Mouse (Mus musculus) CD4-positive, CD25-positive, alpha-beta regulatory T cell, adult 2 months (primary cell): ENCODE results near the gene Tspan14.

Experiments
- DNase-seq: peaks from one replicate; pipeline ENCODE4 v3.0.0-alpha.2; 2012; ENCODE audit warnings: low read depth, low spot score

The Tspan14 gene

DNA sequence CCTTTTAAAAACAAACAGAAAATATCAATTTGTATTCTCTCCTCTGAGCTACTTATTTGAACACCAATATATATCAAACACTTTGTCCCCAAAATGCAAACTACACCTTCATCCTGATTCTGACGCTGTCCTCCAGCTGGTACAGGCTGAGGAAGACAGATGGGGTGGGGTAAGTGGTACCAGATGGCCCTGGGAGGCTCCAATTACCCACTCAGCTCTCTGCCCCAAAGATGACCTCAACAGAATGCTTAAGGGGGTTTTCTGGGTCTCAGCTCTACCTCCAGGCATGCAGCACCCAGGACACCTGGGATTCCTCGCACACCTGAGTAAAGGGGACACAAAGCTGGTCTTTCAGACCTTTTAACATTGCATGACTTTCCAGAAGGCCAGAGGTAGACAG lies 13.9 kb downstream of the Tspan14 start:
- no peak for DNase-seq

DNA sequence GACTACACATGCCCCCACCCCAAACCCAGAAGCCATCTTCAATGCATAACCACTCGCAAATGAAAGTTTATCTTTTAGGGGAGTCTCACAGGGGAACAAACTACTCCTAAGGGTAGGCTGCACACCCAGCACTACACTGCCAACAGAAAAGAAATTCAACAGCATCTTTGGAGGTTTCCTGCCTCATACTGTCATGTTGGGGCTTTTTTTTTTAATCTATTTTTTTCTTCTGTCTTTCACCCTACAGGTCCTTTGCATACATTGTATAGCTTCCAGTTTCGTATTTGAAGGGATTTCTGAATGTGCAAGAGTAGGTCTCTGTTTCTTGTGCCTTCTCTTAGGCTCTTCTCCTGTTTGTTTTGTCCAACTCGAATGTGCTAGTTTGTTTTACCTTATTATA lies 14.3 kb downstream of the Tspan14 start:
- DNase-seq, result no peak

DNA sequence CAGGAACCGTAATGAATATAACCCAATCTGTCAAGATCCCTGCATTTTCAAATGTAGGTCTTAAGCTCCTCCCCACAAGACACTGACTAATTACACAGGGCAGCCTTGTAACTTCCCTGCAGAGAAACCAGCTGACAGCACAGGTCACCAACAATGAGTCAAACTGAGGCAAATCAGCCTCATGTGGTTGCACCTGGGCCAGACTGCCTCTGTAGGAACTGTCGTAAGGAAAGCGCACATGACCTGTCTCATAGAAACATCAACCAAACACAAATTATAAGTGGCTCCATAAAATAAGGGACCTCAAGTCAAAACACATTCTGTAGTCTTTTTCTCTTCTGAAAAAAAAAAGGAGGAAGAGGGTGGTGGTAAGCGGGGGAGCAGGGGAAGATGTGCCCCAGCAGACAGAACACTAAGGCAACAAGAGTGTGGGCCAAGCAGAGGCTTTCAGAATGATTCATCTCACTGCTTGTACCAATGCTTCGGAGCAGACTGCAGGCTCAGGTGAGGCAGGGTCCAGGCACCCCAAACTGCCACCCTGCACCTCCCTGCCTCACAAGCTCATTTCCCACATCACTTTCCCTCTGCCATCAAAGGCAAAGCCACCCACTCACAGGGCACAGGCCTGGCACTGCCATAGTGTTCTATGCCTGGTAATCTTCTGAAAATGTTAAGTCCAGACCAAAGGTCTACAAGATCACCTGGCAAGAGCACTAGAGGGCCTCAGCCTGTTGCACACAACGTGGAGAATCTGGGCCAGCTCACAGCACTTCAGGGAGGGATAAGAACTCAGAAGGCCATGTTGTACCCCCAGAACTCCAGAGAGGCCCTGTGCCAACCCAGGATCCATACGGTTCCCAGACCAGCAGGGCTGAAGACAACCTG lies 16.6 kb downstream of the Tspan14 start:
- DNase-seq, result peak; percentile 70

DNA sequence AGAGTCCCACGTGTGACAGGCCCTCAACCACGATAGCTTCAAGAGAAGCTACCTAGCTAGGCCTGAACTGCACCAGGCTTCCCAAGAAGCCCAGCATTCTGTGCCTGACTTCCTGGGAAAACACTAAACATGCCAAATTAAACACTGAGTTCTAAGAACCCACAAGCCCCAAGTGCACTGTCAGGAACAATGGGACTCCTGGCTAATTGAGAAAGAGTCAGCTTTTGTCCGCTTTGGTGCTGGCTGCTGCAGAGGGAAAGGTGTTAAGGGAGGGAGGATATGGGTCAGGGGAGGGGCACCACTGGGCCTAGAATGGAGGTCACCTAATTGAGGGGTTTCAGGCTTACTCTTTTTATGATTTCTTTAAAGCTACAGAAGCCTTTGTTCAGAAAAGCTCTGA lies 17.6 kb downstream of the Tspan14 start:
- DNase-seq, result no peak

DNA sequence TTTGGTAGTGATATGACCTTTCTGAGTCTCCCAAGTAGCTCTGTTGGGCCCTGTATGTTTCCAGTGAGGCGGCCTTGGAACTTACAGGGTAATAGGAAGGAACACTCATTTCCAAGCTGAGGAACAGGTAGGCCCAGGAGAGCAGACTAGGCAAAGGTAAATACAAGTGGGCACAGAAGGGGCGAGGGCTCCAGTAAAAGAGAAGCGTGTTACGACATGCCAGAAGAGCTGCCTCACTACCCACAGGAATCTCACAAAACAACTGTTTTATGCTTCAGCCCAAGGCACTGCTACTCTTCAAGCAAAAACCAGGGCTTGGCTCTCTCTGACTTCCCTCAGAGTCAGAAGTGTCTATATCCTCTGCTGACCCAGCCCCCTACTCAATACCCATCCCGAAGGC lies 18.1 kb downstream of the Tspan14 start:
- no peak for DNase-seq

DNA sequence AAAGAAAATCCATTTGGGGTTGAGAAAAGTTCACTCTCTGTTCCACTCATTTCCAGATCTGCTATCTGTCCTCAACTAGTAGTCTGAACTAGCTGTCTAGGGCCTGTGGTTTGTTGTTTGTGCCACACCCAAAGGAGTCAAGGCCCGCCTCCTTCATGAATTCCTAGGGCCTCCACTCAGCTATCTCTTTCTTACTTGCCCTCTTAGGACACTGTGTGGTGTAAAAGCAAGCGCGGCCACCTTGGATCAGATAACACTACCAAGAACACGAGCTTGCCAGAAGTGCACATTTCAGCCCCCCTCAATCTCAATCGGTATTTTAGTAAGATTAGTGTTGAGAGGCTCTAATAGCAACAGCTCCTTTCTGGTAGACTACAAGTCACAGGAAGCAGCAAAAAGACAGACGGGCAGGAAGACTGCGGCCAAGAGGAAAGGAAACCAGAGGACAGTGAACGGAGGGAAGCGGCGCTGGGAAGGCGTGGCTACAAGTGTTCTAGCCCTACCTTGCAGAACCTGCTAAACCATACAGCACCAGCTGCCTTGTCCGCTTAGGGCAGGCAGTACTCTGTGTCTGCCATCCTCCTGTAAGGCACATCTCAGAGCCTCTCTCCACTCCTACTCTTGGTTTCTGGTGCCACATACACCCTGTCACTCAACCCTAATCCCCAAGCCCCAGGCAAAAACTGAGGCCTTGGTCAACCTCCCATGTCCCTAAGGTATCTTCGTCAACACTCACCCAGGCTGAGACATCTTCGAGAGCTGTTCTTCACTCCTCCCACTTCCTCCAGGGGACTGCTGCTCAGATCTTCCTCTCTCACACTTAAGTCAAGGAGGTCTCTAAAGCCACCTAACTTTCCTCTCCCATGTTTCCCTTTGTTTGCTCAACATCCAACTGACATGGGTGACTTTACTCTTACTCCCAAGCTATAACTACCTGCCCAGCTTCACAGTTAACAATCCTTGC lies 18.9 kb downstream of the Tspan14 start:
- DNase-seq, result peak; percentile 83

DNA sequence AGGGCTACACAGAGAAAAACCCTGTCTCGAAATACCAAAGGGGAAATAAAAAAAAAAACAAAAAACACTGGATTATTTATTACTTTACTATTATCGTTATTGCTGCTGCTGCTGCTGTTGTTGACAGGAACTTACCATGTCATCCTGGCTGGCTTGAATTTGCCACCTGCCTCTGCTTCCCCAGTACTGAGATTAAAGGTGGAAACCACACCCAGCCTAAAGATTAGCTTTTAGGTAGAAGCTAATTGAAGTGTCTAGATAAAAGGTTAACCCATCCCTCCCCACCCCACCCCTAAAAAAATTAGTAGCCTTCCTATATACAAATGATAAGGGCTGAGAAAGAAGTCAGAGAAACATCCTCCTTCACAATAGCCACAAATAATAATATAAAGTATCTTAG lies 22.8 kb downstream of the Tspan14 start:
- peak; percentile 51 for DNase-seq

DNA sequence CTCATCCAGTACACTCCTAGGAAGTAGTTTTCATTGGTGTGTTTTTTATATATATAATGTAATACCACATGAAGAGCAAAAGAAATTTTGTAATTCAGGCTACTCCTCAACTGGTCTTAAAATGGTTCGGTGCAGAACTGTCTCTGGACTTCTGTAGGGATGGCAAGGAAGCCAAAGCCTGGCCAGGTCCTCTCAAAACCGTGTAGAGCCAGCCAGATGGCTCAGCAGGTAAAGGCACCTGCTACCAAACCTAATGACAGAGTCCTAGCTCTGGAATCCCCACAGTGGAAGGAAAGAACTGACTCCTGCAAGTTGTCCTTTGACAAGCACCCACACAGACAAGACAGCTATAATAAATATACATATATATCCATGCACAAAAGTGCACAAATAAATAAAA lies 24.2 kb downstream of the Tspan14 start:
- no peak for DNase-seq

DNA sequence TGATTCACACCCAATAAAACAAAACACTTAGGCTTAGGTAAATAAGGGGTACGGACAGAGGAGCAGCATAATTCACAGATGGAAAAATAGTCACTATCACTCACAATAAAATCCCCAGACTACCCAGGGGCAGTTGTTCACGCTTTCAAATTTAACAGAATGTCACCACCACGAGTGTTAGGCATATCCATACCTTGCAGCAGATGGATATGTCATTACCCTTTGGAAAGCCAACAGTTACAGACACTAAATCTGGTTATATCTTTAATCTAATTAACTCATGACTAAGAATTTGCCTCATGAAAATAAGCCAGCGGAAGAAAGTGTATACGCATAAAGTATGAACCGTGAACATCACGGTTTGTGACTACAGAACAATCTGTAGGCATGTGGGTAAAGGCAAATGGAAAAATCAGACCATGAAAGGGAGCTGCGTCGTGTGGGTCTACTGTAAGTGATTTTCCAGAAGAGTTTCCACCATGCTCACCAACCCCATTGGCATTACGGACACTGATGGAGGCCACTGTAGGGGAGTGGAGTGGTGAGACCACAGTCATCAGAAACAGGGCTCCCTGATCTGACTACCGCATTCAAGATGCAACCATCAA lies 28.1 kb downstream of the Tspan14 start:
- peak; percentile 47 for DNase-seq

DNA sequence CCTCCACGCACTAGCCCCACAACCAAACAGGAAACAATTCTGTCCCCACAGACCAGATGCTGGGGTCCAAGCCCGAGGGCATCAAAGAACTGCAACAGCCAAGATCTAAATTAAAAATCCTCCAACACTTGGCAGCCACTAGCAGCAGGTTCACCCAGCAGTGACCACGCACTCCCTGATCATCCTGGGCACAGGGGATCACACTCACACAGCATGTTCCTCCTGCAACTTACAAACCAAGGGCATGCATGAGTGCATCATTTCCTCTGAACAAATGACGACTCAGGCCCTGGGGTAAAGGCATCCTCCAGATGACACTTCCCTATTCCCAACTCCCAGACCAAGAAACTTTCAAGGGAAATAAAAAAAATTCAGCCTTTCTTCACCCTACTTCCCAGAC lies 29.6 kb downstream of the Tspan14 start:
- no peak for DNase-seq

DNA sequence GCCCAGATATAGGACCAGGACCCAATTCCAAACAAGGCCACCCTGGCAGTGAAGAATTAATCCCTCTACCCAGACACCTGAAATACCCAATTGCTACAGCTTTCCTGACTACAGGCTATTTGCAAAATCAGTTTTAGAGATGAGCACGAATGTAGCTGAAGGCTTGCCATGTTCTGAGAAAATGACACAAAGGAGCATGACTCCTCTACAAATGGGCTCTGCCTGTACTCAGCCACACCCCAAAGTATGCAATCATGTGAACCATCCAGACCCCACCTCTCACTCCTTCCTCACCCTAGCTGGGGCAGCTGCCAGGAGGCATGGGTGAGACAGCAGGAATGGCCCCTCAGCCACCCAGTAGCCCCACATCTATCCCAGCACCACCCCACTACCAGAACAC lies 31.1 kb downstream of the Tspan14 start:
- DNase-seq, result no peak

DNA sequence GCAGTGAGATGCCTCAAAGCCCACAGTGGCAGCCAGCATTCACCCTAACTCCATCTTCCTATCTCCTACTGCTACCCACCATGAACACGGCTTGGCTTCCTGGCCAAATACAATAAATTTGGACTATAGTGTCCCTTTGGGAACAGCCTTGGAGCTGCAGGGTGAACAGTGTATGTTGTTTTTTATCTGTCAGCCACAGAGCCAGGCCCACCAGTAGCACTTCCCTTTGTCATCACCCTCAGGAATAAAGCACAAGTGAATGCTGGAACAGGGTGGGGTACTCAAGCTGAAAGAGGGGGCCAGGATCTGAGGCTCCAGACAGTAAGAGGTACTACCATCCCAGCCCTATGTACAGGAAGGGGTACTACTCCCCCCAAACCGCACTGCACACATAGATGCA lies 31.6 kb downstream of the Tspan14 start:
- no peak for DNase-seq

DNA sequence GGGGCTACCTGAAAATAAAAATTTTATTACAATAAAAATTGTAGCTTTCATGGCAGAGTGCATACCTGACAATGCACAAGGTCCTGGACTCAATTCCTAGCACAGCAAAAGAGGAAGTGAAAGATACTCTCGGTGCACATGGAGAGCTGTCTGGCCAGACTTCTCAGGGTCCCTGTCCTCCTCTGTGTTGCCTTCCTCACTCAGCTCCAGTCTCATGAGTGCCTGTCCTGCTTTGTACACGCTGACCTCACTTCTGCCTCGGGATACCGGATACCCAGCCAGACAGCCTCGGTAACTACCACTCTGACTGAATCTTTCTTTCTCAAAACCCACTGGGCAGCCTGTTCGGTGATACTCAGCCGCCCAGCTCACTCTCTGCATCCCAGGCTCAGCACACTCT lies 33.3 kb downstream of the Tspan14 start:
- no peak for DNase-seq

DNA sequence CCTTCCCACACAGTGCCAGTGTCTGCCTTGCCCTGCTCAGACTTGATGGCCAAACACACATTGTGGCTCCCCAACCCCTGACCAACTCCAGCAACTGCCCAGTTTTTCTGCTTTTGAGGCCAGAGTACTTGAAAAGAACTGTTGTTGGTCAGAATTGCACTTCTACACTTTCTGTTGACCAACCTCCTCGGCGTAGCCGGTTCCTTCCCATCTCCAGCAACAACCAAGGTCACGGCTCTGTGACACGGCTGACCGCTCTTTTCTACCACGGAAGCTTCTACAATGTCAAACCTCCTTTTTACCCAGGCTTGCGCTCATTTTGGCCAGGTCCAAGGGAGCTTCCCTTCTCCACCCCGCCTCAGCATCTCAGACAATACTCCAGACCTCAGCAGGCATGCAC lies 34.4 kb downstream of the Tspan14 start:
- no peak for DNase-seq

DNA sequence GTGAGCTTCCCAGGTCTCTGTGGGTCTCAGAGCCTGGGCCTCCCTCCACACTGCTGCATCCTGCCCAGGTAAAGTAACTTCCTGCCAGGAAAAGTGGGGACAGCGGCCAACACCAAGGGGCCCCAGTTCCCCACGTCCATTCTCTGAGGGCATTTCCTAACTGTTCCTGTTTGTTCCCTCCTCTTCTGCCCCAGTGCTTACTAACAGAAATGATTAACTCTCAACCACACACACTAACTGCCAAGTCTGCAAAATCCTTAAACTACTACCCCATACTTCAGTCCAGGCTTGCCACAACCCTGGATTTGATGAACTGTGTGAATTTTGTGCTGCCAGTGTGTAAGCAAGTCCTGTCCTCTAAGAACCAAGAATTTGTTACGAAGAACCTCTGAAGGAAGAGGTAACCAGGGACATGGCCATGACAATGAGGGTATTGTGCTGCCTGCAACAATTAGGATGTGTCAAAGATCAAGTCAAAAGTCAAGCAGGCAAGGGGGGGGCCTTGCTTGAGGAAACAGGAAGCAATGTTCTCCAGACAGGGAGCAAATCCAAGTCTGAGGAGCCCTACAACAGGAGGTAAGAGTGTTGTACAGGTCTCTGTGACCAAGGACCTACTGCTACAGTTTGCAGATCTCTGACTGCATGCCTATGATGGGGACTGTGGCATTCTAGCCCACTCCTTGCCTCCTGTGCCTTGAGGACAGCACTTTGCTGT lies 35.3 kb downstream of the Tspan14 start:
- no peak for DNase-seq

DNA sequence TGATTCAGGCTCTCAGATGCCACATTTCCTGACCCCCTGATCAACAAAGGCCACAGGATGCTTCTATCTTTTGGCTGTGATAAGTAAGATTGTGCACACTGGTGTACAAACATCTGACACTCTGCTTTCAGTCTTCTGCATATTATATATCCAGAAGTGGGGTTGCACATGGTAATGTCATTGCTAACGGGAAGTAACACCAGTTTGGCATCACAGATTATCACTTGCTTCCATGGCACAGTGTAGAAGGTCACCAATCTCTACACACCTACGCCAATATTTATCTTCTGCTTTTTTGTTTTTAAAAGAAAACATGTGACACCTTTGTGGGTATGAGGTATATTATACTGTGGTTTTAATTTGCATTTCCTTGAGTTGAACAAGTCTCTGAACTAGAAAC lies 36.7 kb downstream of the Tspan14 start:
- peak; percentile 52 for DNase-seq

DNA sequence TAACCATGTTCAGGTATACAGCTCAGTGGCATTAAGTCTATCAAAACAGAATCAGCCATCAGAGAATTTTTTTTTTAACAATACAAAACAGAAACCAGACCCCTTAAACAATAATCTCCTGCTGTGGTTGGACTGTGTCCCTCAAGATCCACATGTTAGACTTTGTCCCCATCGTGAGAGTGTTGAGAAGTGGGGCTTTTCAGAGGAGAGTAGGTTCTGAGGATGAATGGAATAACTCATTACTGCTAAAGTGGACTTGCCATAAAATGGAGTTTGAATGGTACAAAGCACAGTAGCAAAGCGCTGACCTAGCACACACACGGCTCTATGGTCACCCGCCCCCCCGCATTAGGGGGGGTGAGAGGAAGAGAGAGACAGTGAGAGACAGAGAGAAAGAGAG lies 37.7 kb downstream of the Tspan14 start:
- no peak for DNase-seq

DNA sequence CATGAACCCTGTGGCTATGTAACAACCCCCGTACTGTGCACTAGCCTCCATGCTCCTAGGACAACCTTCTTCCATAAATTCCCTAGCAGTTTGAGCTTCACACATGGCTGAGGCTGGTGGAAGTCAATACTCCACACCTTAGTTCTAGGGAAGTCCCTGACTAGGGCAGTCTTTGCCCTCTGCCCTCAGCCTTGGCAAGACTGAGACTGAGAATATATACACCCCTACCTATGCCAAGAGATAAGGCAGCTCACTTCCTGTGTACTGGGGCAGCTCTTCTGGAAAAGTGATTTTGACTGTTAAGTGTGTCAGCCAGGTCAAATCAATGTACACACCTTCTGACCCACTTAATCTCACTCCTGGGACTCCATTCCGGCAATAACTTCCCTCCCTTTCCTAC lies 39.6 kb downstream of the Tspan14 start:
- DNase-seq, result peak; percentile 56

DNA sequence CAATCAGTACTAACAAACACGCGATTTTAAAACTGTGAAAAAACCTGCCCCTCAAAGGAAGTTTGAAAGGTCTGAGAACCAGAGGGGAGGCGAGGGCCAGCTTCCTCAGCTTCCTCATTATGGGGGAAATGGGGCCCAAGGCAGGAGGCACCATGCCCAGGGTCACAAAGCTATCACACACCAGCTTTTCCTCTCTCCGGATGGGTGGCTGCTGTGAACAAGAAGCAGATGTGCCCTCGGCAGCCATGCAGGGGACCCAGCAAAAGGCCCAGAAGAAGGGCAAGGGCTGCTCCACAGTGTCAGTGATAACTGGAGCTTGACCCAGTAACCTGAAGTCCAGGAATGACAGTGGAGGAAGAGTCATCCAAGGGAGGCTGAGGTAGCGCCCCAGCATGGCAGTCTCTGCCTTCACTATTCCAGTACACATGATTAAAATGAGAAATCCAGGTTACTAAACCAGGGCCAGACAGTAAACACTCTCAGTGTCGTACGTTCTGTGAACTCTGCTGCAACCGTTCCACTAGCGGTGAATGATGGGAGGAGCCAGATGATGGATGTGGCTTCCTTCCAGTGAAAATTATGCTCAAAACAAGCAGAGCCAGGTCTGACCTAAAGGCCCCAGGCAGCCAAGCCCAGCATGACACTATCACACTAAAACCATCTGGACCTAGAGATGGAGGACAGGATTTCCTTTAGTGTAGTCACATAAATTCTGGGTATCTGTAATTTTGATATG lies 42.1 kb downstream of the Tspan14 start:
- peak; percentile 60 for DNase-seq

DNA sequence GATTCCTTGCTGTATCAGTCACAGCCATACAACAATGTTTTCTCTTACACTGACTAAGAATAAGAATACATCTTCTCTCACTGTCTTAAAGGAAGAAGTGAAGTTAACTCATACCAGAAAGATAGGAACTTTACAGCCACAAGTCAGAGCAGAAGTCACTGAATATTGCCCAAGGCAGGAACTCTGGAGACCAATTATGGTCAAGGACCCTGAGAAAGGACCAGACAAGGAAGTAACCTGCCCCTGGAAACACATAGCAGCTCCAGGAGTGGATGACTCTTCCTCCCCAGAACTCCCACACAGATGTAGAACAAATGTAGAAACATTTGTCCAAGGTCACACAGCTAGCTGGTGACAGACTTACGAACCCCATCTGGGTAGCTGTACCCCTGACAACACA lies 45.4 kb downstream of the Tspan14 start:
- DNase-seq, result no peak

DNA sequence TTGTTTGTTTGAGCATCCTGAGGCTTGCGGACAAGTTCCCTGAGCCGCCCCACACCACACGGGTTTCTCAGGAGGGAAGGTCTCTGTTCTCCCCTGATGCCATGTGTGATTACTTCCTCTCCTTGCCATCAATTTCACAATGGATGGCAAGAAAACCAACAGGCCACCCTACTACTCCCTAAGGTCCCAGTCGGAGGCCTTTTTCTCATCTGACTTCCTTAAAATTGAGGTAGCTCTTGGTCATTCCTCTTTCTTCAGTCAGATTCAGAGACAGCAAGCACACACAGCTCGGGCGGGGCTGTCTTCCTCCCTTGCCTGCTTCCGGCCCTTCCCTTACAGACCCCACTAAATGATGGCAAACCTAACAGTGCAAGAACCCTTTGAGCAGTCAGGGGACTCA lies 47.1 kb downstream of the Tspan14 start:
- DNase-seq, result no peak
